Mouse (Mus musculus) cerebellum, adult 2 months (tissue): Measurements from ENCODE around the gene Tpmt.

Source experiments
- CTCF ChIP-seq: fragments of 200-500 bp; IDR thresholded peaks from 2 replicates; pipeline ENCODE4 v1.5.1; 2011; ENCODE audit warnings: low read depth, mild to moderate bottlenecking, control low read depth, low read length, moderate library complexity, borderline replicate concordance; ENCODE audit not compliant: insufficient read depth
- POLR2A ChIP-seq: fragments of 200-500 bp; IDR thresholded peaks from 2 replicates; pipeline ENCODE4 v1.6.1; 2011; ENCODE audit warnings: low read length, control low read depth, borderline replicate concordance; ENCODE audit not compliant: insufficient read depth

GRCm38 (mm10) chr13:47037946-47038345 lies 6.6 kb downstream of the Tpmt start:
- TF ChIP-seq CTCF (no peak), POLR2A (no peak)
